Mouse (Mus musculus) heart, postnatal 25 days (tissue): ENCODE measurements around the gene Gorasp2. TPM values are rescaled to one million over a fixed set of nuclear protein-coding genes. Genes with fewer than 3 reads are reported as not detected.

Source experiments
- DNase-seq: peaks from one replicate; pipeline ENCODE4 v3.0.0; 2022; ENCODE audit warnings: low spot score
- intact Hi-C: fragments of 180-260 bp; cut with DNase I; formaldehyde crosslinking; loops from one replicate; pipeline ENCODE4 v1.15.1; 2025
- total RNA-seq, 2 experiments: library from RNA; stranded (reverse); gene quantifications; 2 replicates each; pipeline ENCODE4 v1.2.3; 2021

Gorasp2 gene
- total RNA-seq, 2 experiments from 2014 or later: 60.8 to 61.5 TPM

GRCm38 (mm10) chr2:70651820-70652219 lies 9.6 kb upstream of the Gorasp2 start:
- DNase-seq: no peak
- intact Hi-C loops: no loop called here

- intact Hi-C loops: no loop called here
- DNase-seq: no peak
These were observed 4.3 kb upstream of the Gorasp2 start for GRCm38 (mm10) chr2:70657083-70657482.

GRCm38 (mm10) chr2:70661715-70662495 lies 529 bp downstream of the Gorasp2 start, which contains the start of gene Gm26558:
Gene Gm26558 (minus strand): TSS chr2:70662108.
- DNase-seq: no peak
- intact Hi-C loops: no loop called here

- intact Hi-C loops: no loop called here
These were observed 2.4 kb downstream of the Gorasp2 start for GRCm38 (mm10) chr2:70663764-70664163.

GRCm38 (mm10) chr2:70667016-70667415 lies 5.6 kb downstream of the Gorasp2 start:
- intact Hi-C loops: no loop called here
- no peak for DNase-seq

More at GRCm38 (mm10) chr2:70663764-70664163, 2.4 kb downstream of the Gorasp2 start:
- no peak for DNase-seq

- no peak for DNase-seq
- intact Hi-C loops: no loop called here
These were observed 7.9 kb downstream of the Gorasp2 start for GRCm38 (mm10) chr2:70669241-70669640.

- no peak for DNase-seq
These were observed 8.5 kb downstream of the Gorasp2 start for GRCm38 (mm10) chr2:70669896-70670295.

GRCm38 (mm10) chr2:70672476-70672875 lies 11.1 kb downstream of the Gorasp2 start:
- DNase-seq: no peak
- intact Hi-C loops: no loop called here

More at GRCm38 (mm10) chr2:70669896-70670295, 8.5 kb downstream of the Gorasp2 start:
- intact Hi-C loops: no loop called here

GRCm38 (mm10) chr2:70673445-70674126 lies 12.2 kb downstream of the Gorasp2 start:
- intact Hi-C loops: no loop called here
- no peak for DNase-seq

- no peak for DNase-seq
- intact Hi-C loops: no loop called here
These were observed 20.9 kb downstream of the Gorasp2 start for GRCm38 (mm10) chr2:70682324-70682723.

- DNase-seq: no peak
- intact Hi-C loops: no loop called here
These were observed 27.2 kb downstream of the Gorasp2 start for GRCm38 (mm10) chr2:70688454-70689078.

GRCm38 (mm10) chr2:70690195-70690594 lies 28.8 kb downstream of the Gorasp2 start:
- DNase-seq: no peak
- intact Hi-C loops: no loop called here

GRCm38 (mm10) chr2:70695712-70696111 lies 34.3 kb downstream of the Gorasp2 start:
- DNase-seq: no peak

GRCm38 (mm10) chr2:70700851-70701250 lies 39.5 kb downstream of the Gorasp2 start:
- intact Hi-C loops: loop anchor here (5.0 kb wide), 1 partner anchor 121 kb away; no protein-coding TSS in a partner anchor
- no peak for DNase-seq

More at GRCm38 (mm10) chr2:70695712-70696111, 34.3 kb downstream of the Gorasp2 start:
- intact Hi-C loops: no loop called here

- DNase-seq: no peak
- intact Hi-C loops: loop anchor here (5.0 kb wide), 1 partner anchor 121 kb away; no protein-coding TSS in a partner anchor
These were observed 40.2 kb downstream of the Gorasp2 start for GRCm38 (mm10) chr2:70701571-70701970.

GRCm38 (mm10) chr2:70702403-70702802 lies 41.0 kb downstream of the Gorasp2 start:
- no peak for DNase-seq
- intact Hi-C loops: loop anchor here (5.0 kb wide), 1 partner anchor 120 kb away; no protein-coding TSS in a partner anchor

- intact Hi-C loops: no loop called here
- DNase-seq: no peak
These were observed 47.8 kb downstream of the Gorasp2 start for GRCm38 (mm10) chr2:70708986-70709730.

GRCm38 (mm10) chr2:70710236-70710635 lies 48.9 kb downstream of the Gorasp2 start:
- intact Hi-C loops: no loop called here
- DNase-seq: no peak

GRCm38 (mm10) chr2:70710878-70711277 lies 49.5 kb downstream of the Gorasp2 start:
- DNase-seq: no peak
- intact Hi-C loops: no loop called here
